Mouse (Mus musculus) limb, embryonic 14.5 days (tissue): ENCODE measurements at regions not wholly inside any gene's neighbourhood (a gene's known extent, or its start where the extent isn't known, plus 50 kb on each side); places are given as distances from the start of the nearest gene placed in this dataset.

Source experiments
- ATAC-seq: fragments of 200-750 bp; cut with Nextera tagmentation; 2 replicates; pipeline ENCODE4 v1.8.0; 2017; ENCODE audit warnings: low read depth, moderate number of reproducible peaks, moderate TSS enrichment; ENCODE audit not compliant: low FRiP score
- DNase-seq: peaks from one replicate; pipeline ENCODE4 v3.0.0-alpha.2; 2015; ENCODE audit warnings: low spot score
- H3K27ac ChIP-seq: fragments of 300-500 bp; sonication (generic); replicated peaks from 2 replicates; pipeline ENCODE4 v1.5.1; 2014; ENCODE audit warnings: low read depth, mild to moderate bottlenecking, low read length, moderate library complexity, mixed read lengths
- H3K27me3 ChIP-seq: fragments of 300-500 bp; sonication (generic); 2 replicates; pipeline ENCODE4 v1.6.1; 2014; ENCODE audit warnings: low read length, mixed read lengths; ENCODE audit not compliant: control insufficient read depth, insufficient read depth
- H3K36me3 ChIP-seq: fragments of 300-500 bp; sonication (generic); 2 replicates; pipeline ENCODE4 v1.6.1; 2014; ENCODE audit warnings: mild to moderate bottlenecking, low read length, moderate library complexity, mixed read lengths; ENCODE audit not compliant: control insufficient read depth, insufficient read depth
- H3K4me1 ChIP-seq: fragments of 300-500 bp; sonication (generic); 2 replicates; pipeline ENCODE4 v1.6.1; 2014; ENCODE audit warnings: antibody characterized with exemption, low read length, mixed read lengths; ENCODE audit not compliant: control insufficient read depth, insufficient read depth
- H3K4me2 ChIP-seq: fragments of 300-500 bp; sonication (generic); replicated peaks from 2 replicates; pipeline ENCODE4 v1.6.1; 2014; ENCODE audit warnings: low read depth, mild to moderate bottlenecking, low read length, moderate library complexity; ENCODE audit not compliant: severe bottlenecking
- H3K4me3 ChIP-seq: fragments of 300-500 bp; sonication (generic); replicated peaks from 2 replicates; pipeline ENCODE4 v1.5.1; 2014; ENCODE audit warnings: low read length
- H3K9ac ChIP-seq: fragments of 300-500 bp; sonication (generic); 2 replicates; pipeline ENCODE4 v1.6.1; 2014; ENCODE audit warnings: mild to moderate bottlenecking, low read depth, low read length, moderate library complexity; ENCODE audit not compliant: severe bottlenecking
- H3K9me3 ChIP-seq: fragments of 300-500 bp; sonication (generic); 2 replicates; pipeline ENCODE4 v1.6.1; 2016; ENCODE audit warnings: low read length; ENCODE audit not compliant: control insufficient read depth
- POLR2A ChIP-seq: fragments of 200-500 bp; IDR thresholded peaks from 2 replicates; pipeline ENCODE4 v1.8.0; 2012; ENCODE audit warnings: inconsistent platforms, mild to moderate bottlenecking, moderate library complexity, borderline replicate concordance; ENCODE audit not compliant: insufficient read depth, insufficient read length; ENCODE audit errors: extremely low read depth
- WGBS: fragments of 180-500 bp; shearing (Covaris S2); extraction: QIAGEN DNeasy Blood & Tissue Kit; methylation state at CpG from one replicate; pipeline ENCODE4 v1.1.7; 2014; 5-methylcytosine and 5-hydroxymethylcytosine counted together

- no peak overlapping the region for H3K27ac ChIP-seq
- H3K4me2 ChIP-seq, result no peak overlapping the region
- no peaks in the 10 kb centered on the region for H3K27me3 ChIP-seq
- DNase-seq, result no peak
- no peaks in the 10 kb centered on the region for H3K36me3 ChIP-seq
- H3K4me1 ChIP-seq, result no peaks in the 10 kb centered on the region
- no peak overlapping the region for H3K4me3 ChIP-seq
- H3K9ac ChIP-seq, result no peak overlapping the region
- no peaks in the 10 kb centered on the region for H3K9me3 ChIP-seq
- no peak for TF ChIP-seq POLR2A
- no peak for ATAC-seq
- WGBS, result 66% methylated on average over 7 of the region's 7 CpGs
Measured at GRCm38 (mm10) chr12:77663665-77664374, 425.9 kb downstream of the Fut8 start.

- Histone ChIP-seq H3K36me3 (no peaks in the 10 kb centered on the region), H3K4me3 (no peak overlapping the region), H3K4me2 (no peak overlapping the region), H3K4me1 (no peaks in the 10 kb centered on the region), H3K27me3 (no peaks in the 10 kb centered on the region), H3K27ac (no peak overlapping the region), H3K9me3 (no peaks in the 10 kb centered on the region), H3K9ac (no peak overlapping the region)
- no peak for ATAC-seq
- WGBS, result 84% methylated on average over 8 of the region's 8 CpGs
- no peak for TF ChIP-seq POLR2A
- DNase-seq, result no peak
Measured at GRCm38 (mm10) chr12:77666411-77666810, 428.5 kb downstream of the Fut8 start.

- Histone ChIP-seq H3K27me3 (no peaks in the 10 kb centered on the region), H3K4me1 (no peaks in the 10 kb centered on the region), H3K36me3 (no peaks in the 10 kb centered on the region), H3K9me3 (no peaks in the 10 kb centered on the region), H3K4me2 (no peak overlapping the region), H3K4me3 (no peak overlapping the region), H3K9ac (no peak overlapping the region), H3K27ac (no peak overlapping the region)
- DNase-seq, result no peak
- TF ChIP-seq POLR2A, result no peak
- WGBS, result 72% methylated on average over 10 of the region's 10 CpGs
- no peak for ATAC-seq
Measured at GRCm38 (mm10) chr12:77667151-77667874, 429.4 kb downstream of the Fut8 start.

GRCm38 (mm10) chr12:77667875-77668204 lies 429.9 kb downstream of the Fut8 start:
- WGBS, result 2% methylated on average over 6 of the region's 6 CpGs
- Histone ChIP-seq H3K4me2 (no peak overlapping the region), H3K9ac (no peak overlapping the region), H3K4me1 (no peaks in the 10 kb centered on the region), H3K36me3 (no peaks in the 10 kb centered on the region), H3K9me3 (no peaks in the 10 kb centered on the region), H3K27me3 (no peaks in the 10 kb centered on the region), H3K4me3 (no peak overlapping the region), H3K27ac (no peak overlapping the region)
- no peak for ATAC-seq
- peak; percentile 74 for DNase-seq
- no peak for TF ChIP-seq POLR2A

GRCm38 (mm10) chr12:77670531-77670930 lies 432.6 kb downstream of the Fut8 start:
- Histone ChIP-seq H3K27me3 (no peaks in the 10 kb centered on the region), H3K4me3 (no peak overlapping the region), H3K9me3 (no peaks in the 10 kb centered on the region), H3K9ac (no peak overlapping the region), H3K36me3 (no peaks in the 10 kb centered on the region), H3K27ac (no peak overlapping the region), H3K4me1 (0 out of 2 replicates have a peak, but pooled peaks cover 6% of the 10 kb centered on the region), H3K4me2 (no peak overlapping the region)
- no peak for TF ChIP-seq POLR2A
- DNase-seq (no peak), ATAC-seq (peak; percentile 82)
- 63% methylated on average over 8 of the region's 8 CpGs for WGBS
